Mouse (Mus musculus): Measurements from ENCODE around the gene Mchr1. TPM values are rescaled to one million over a fixed set of nuclear protein-coding genes. Genes with fewer than 3 reads are reported as not detected.

Gene Mchr1
- polyA plus RNA-seq, 1 experiment, result 1.0 TPM

GRCm38 (mm10) chr15:81239794-81240343 is 4.6 kb downstream of the Mchr1 start:
- WGBS, result 67% methylated on average over 13 of the region's 13 CpGs
- H3K4me1 ChIP-seq (ENCODE audit: control insufficient read depth, insufficient read depth, low read length), result peaks cover 11% of the 10 kb centered on the region

GRCm38 (mm10) chr15:81246890-81247289 is 11.6 kb downstream of the Mchr1 start:
- Histone ChIP-seq H3K4me1 (ENCODE audit: control insufficient read depth, insufficient read depth, low read length) (peaks cover 3% of the 10 kb centered on the region; the same call in 1 of the 2 replicates), H3K4me3 (replicated peaks; ENCODE audit: extremely low read depth, low read depth, low read length) (no peak overlapping the region)
- 78% methylated on average over 3 of the region's 3 CpGs for WGBS

More at GRCm38 (mm10) chr15:81239794-81240343, 4.6 kb downstream of the Mchr1 start:
- no peak for TF ChIP-seq POLR2A (IDR thresholded peaks at IDR 0.05; ENCODE audit: borderline replicate concordance, extremely low read depth, low read depth, low read length)
- no peak for TF ChIP-seq CTCF (IDR thresholded peaks at IDR 0.05; ENCODE audit: insufficient read depth, low read length)
- H3K4me3 ChIP-seq (replicated peaks; ENCODE audit: extremely low read depth, low read depth, low read length), result no peak overlapping the region
- no peak for DNase-seq

GRCm38 (mm10) chr15:81247583-81248340 is 12.5 kb downstream of the Mchr1 start:
- 2% methylated on average over 13 of the region's 13 CpGs for WGBS
- TF ChIP-seq POLR2A (IDR thresholded peaks at IDR 0.05; ENCODE audit: borderline replicate concordance, extremely low read depth, low read depth, low read length) (peak; percentile 25; the same call in 1 of the 2 replicates), CTCF (IDR thresholded peaks at IDR 0.05; ENCODE audit: insufficient read depth, low read length) (no peak)
- no peak for DNase-seq
- peak overlapping the region; percentile 68 for H3K4me3 ChIP-seq (replicated peaks; ENCODE audit: extremely low read depth, low read depth, low read length)
- peaks cover 3% of the 10 kb centered on the region; the same call in 1 of the 2 replicates for H3K4me1 ChIP-seq (ENCODE audit: control insufficient read depth, insufficient read depth, low read length)

More at GRCm38 (mm10) chr15:81246890-81247289, 11.6 kb downstream of the Mchr1 start:
- DNase-seq, result no peak
- no peak for TF ChIP-seq POLR2A (IDR thresholded peaks at IDR 0.05; ENCODE audit: borderline replicate concordance, extremely low read depth, low read depth, low read length)
- no peak for TF ChIP-seq CTCF (IDR thresholded peaks at IDR 0.05; ENCODE audit: insufficient read depth, low read length)

- 34% methylated on average over 4 of the region's 4 CpGs for WGBS
- Histone ChIP-seq H3K4me3 (replicated peaks; ENCODE audit: extremely low read depth, low read depth, low read length) (no peak overlapping the region), H3K4me1 (ENCODE audit: control insufficient read depth, insufficient read depth, low read length) (peaks cover 3% of the 10 kb centered on the region; the same call in 1 of the 2 replicates)
- no peak for TF ChIP-seq POLR2A (IDR thresholded peaks at IDR 0.05; ENCODE audit: borderline replicate concordance, extremely low read depth, low read depth, low read length)
- no peak for TF ChIP-seq CTCF (IDR thresholded peaks at IDR 0.05; ENCODE audit: insufficient read depth, low read length)
- DNase-seq, result no peak
Observed at GRCm38 (mm10) chr15:81248341-81248679, 13.0 kb downstream of the Mchr1 start.

- WGBS, result 82% methylated on average over 4 of the region's 4 CpGs
- no peak for DNase-seq
- Histone ChIP-seq H3K4me3 (replicated peaks; ENCODE audit: extremely low read depth, low read depth, low read length) (no peak overlapping the region), H3K4me1 (ENCODE audit: control insufficient read depth, insufficient read depth, low read length) (peaks cover 3% of the 10 kb centered on the region; the same call in 1 of the 2 replicates)
- no peak for TF ChIP-seq CTCF (IDR thresholded peaks at IDR 0.05; ENCODE audit: insufficient read depth, low read length)
- TF ChIP-seq POLR2A (IDR thresholded peaks at IDR 0.05; ENCODE audit: borderline replicate concordance, extremely low read depth, low read depth, low read length), result no peak
Observed at GRCm38 (mm10) chr15:81248951-81249579, 13.8 kb downstream of the Mchr1 start.

GRCm38 (mm10) chr15:81252626-81253174 is 17.4 kb downstream of the Mchr1 start:
- TF ChIP-seq POLR2A (IDR thresholded peaks at IDR 0.05; ENCODE audit: borderline replicate concordance, extremely low read depth, low read depth, low read length), result no peak
- TF ChIP-seq CTCF (IDR thresholded peaks at IDR 0.05; ENCODE audit: insufficient read depth, low read length), result no peak
- H3K4me1 ChIP-seq (ENCODE audit: control insufficient read depth, insufficient read depth, low read length), result peaks cover 3% of the 10 kb centered on the region; the same call in 1 of the 2 replicates
- no peak overlapping the region for H3K4me3 ChIP-seq (replicated peaks; ENCODE audit: extremely low read depth, low read depth, low read length)
- DNase-seq, result no peak
- 43% methylated on average over 4 of the region's 4 CpGs for WGBS

GRCm38 (mm10) chr15:81253585-81253984 is 18.3 kb downstream of the Mchr1 start:
- no peak for DNase-seq
- Histone ChIP-seq H3K4me3 (replicated peaks; ENCODE audit: extremely low read depth, low read depth, low read length) (no peak overlapping the region), H3K4me1 (ENCODE audit: control insufficient read depth, insufficient read depth, low read length) (no peaks in the 10 kb centered on the region)
- 61% methylated on average over 2 of the region's 2 CpGs for WGBS
- no peak for TF ChIP-seq CTCF (IDR thresholded peaks at IDR 0.05; ENCODE audit: insufficient read depth, low read length)
- no peak for TF ChIP-seq POLR2A (IDR thresholded peaks at IDR 0.05; ENCODE audit: borderline replicate concordance, extremely low read depth, low read depth, low read length)

- Histone ChIP-seq H3K4me3 (replicated peaks; ENCODE audit: extremely low read depth, low read depth, low read length) (no peak overlapping the region), H3K4me1 (ENCODE audit: control insufficient read depth, insufficient read depth, low read length) (no peaks in the 10 kb centered on the region)
- DNase-seq, result no peak
- 64% methylated on average over 8 of the region's 8 CpGs for WGBS
- TF ChIP-seq POLR2A (IDR thresholded peaks at IDR 0.05; ENCODE audit: borderline replicate concordance, extremely low read depth, low read depth, low read length), result no peak
- no peak for TF ChIP-seq CTCF (IDR thresholded peaks at IDR 0.05; ENCODE audit: insufficient read depth, low read length)
Observed at GRCm38 (mm10) chr15:81254113-81254640, 18.9 kb downstream of the Mchr1 start.

GRCm38 (mm10) chr15:81255063-81255462 is 19.8 kb downstream of the Mchr1 start:
- Histone ChIP-seq H3K4me1 (ENCODE audit: control insufficient read depth, insufficient read depth, low read length) (no peaks in the 10 kb centered on the region), H3K4me3 (replicated peaks; ENCODE audit: extremely low read depth, low read depth, low read length) (no peak overlapping the region)
- WGBS, result 43% methylated on average over 6 of the region's 6 CpGs
- no peak for TF ChIP-seq CTCF (IDR thresholded peaks at IDR 0.05; ENCODE audit: insufficient read depth, low read length)
- no peak for TF ChIP-seq POLR2A (IDR thresholded peaks at IDR 0.05; ENCODE audit: borderline replicate concordance, extremely low read depth, low read depth, low read length)
- no peak for DNase-seq

All from lung, adult 2 months (tissue).